ENCODE assay signal across 8 mouse cellular contexts in the genomic region with DNA sequence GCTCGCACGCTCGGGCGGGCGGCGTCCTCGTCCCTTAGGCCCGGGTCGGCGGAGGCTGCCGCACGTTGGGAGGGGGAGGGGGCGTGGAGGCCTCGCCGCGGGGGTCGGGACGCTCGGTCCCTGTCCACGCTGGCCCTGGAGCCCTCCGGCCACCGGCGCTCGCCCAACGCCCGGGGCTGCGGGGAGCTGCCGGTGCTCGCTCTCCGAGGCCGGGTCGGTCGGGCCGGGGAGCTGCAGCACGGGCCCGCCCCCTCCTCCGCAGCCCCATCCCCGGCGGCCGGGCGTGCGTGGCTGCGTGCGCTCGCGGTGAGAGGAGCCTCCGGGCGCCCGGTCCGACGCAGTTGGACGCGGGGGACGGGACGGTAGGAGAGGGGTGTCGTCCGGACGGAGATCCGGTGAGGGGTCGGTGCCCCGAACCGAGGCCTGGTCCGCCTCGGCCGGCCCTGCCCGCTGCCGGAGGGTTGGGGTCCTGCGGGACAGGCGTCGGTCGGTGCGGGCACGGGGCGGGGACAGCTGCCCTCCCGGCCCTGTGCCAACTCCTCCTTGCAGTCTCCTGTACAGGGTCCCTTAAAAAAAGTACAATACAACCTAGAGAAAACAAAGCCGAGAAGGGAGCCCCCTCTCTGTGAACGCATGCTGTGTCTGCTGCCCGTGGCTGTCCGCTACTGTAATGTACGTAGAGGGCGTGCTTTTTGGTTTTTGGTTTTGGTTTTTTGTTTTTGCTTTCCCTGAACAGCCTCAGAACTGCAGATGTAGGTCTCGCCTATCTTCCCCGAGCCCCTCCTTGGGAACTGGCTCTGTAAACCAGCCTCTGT. TPM values are rescaled to one million over a fixed set of nuclear protein-coding genes. Genes with fewer than 3 reads are reported as not detected.
A peak's percentile ranks its signal among the peaks of the same experiment; 100 is the strongest.
DNase-seq lines count a peak whose midpoint lies in the region; ATAC-seq lines count a peak whose summit lies in the region.

No protein-coding gene starts in this region.

- H3K27ac ChIP-seq in embryonic facial prominence, embryonic 11.5 days (replicated peaks; ENCODE audit: low read depth, low read length), result peak overlapping the region; percentile 63
- peak overlapping the region; percentile 94 for H3K27ac ChIP-seq in heart, embryonic 10.5 days
- H3K27ac ChIP-seq in midbrain, embryonic 16.5 days (ENCODE audit: low read length), result peak overlapping the region; percentile 93
- peak overlapping the region; percentile 81 for H3K27ac ChIP-seq in stomach, embryonic 14.5 days (ENCODE audit: low read length)

- H3K27me3 ChIP-seq in embryonic facial prominence, embryonic 11.5 days (ENCODE audit: control insufficient read depth, insufficient read depth, low read length), result no peaks in the 10 kb centered on the region
- no peaks in the 10 kb centered on the region for H3K27me3 ChIP-seq in heart, embryonic 10.5 days (ENCODE audit: insufficient read depth, poor library complexity, severe bottlenecking)
- H3K27me3 ChIP-seq in midbrain, embryonic 16.5 days (ENCODE audit: control insufficient read depth, insufficient read depth, low read depth, low read length), result no peaks in the 10 kb centered on the region; the same call in 1 of the 2 replicates
- no peaks in the 10 kb centered on the region for H3K27me3 ChIP-seq in stomach, embryonic 14.5 days (ENCODE audit: control insufficient read depth, insufficient read depth, low read length)

- peak overlapping the region; percentile 98 for H3K4me3 ChIP-seq in embryonic facial prominence, embryonic 11.5 days (ENCODE audit: low read depth, low read length)
- H3K4me3 ChIP-seq in heart, embryonic 10.5 days, result peak overlapping the region; percentile 98
- peak overlapping the region; percentile 95 for H3K4me3 ChIP-seq in midbrain, embryonic 16.5 days (ENCODE audit: low read depth, low read length)
- H3K4me3 ChIP-seq in stomach, embryonic 14.5 days (ENCODE audit: low read depth, low read length), result peak overlapping the region; percentile 88

- peak; percentile 72 for ATAC-seq in embryonic facial prominence, embryonic 11.5 days (replicated peaks; ENCODE audit: insufficient number of reproducible peaks, low FRiP score, low TSS enrichment, low read depth)
- ATAC-seq in midbrain, embryonic 16.5 days, result peak; percentile 75
- peak; percentile 58 for ATAC-seq in stomach, embryonic 14.5 days (ENCODE audit: insufficient number of reproducible peaks, insufficient read depth, low FRiP score, low read depth)

- WGBS in embryonic facial prominence, embryonic 11.5 days, result under 1% methylated on average over 48 of the region's 83 CpGs
- under 1% methylated on average over 80 of the region's 83 CpGs for WGBS in heart, embryonic 10.5 days
- WGBS in midbrain, embryonic 16.5 days, result under 1% methylated on average over 69 of the region's 83 CpGs
- WGBS in stomach, embryonic 14.5 days, result under 1% methylated on average over 64 of the region's 83 CpGs

- H3K4me2 ChIP-seq in embryonic facial prominence, embryonic 11.5 days (ENCODE audit: low read depth, low read length), result peak overlapping the region; percentile 69
- peak overlapping the region; percentile 73 for H3K4me2 ChIP-seq in midbrain, embryonic 16.5 days (ENCODE audit: low read length)
- peak overlapping the region; percentile 49 for H3K4me2 ChIP-seq in stomach, embryonic 14.5 days (replicated peaks; ENCODE audit: low read depth, low read length)

- H3K9ac ChIP-seq in embryonic facial prominence, embryonic 11.5 days (replicated peaks; ENCODE audit: low read length), result peak overlapping the region; percentile 85
- peak overlapping the region; percentile 81 for H3K9ac ChIP-seq in midbrain, embryonic 16.5 days (ENCODE audit: low read depth, low read length)
- peak overlapping the region; percentile 84 for H3K9ac ChIP-seq in stomach, embryonic 14.5 days (replicated peaks; ENCODE audit: low read depth, low read length)

- DNase-seq in A20 (ENCODE audit: low read depth, low spot score) (peak; percentile 85), liver (peak; percentile 50)
- peak; percentile 36 for DNase-seq in adrenal gland, adult 8-10 months
- DNase-seq in embryonic facial prominence, embryonic 11.5 days (ENCODE audit: low spot score), result peak; percentile 66
- DNase-seq in heart, embryonic 10.5 days (ENCODE audit: low spot score), result no peak
- DNase-seq in kidney, adult 9 months, result peak; percentile 52

- H3K36me3 ChIP-seq in embryonic facial prominence, embryonic 11.5 days (replicated peaks; ENCODE audit: control insufficient read depth, insufficient read depth, low read depth, low read length), result no peaks in the 10 kb centered on the region
- H3K36me3 ChIP-seq in heart, embryonic 10.5 days, result no peaks in the 10 kb centered on the region
- H3K36me3 ChIP-seq in midbrain, embryonic 16.5 days (ENCODE audit: control insufficient read depth, insufficient read depth, low read length), result no peaks in the 10 kb centered on the region
- H3K36me3 ChIP-seq in stomach, embryonic 14.5 days (ENCODE audit: control insufficient read depth, insufficient read depth, low read length), result no peaks in the 10 kb centered on the region

- H3K4me1 ChIP-seq in embryonic facial prominence, embryonic 11.5 days (ENCODE audit: control insufficient read depth, insufficient read depth, low read length), result no peaks in the 10 kb centered on the region
- H3K4me1 ChIP-seq in heart, embryonic 10.5 days, result peaks cover 20% of the 10 kb centered on the region
- H3K4me1 ChIP-seq in midbrain, embryonic 16.5 days (ENCODE audit: control insufficient read depth, insufficient read depth, low read length), result peaks cover 25% of the 10 kb centered on the region
- H3K4me1 ChIP-seq in stomach, embryonic 14.5 days (ENCODE audit: control insufficient read depth, insufficient read depth, low read length), result peaks cover 14% of the 10 kb centered on the region; the same call in 1 of the 2 replicates

- no peaks in the 10 kb centered on the region for H3K9me3 ChIP-seq in embryonic facial prominence, embryonic 11.5 days (replicated peaks; ENCODE audit: control insufficient read depth, low read length)
- no peaks in the 10 kb centered on the region for H3K9me3 ChIP-seq in heart, embryonic 10.5 days
- H3K9me3 ChIP-seq in midbrain, embryonic 16.5 days (replicated peaks; ENCODE audit: control insufficient read depth, low read length, poor library complexity, severe bottlenecking), result no peaks in the 10 kb centered on the region
- no peaks in the 10 kb centered on the region for H3K9me3 ChIP-seq in stomach, embryonic 14.5 days (ENCODE audit: control insufficient read depth, low read depth, low read length)

RNA-seq across cellular contexts. Expression of a gene that starts 11.7 kb away (rescaled TPM):
- 100 to 1,000 TPM in 3 of 4 experiments, 10 to 100 TPM in 1; 97.1 to 122 (median 103) TPM for total RNA-seq in adrenal gland, adult 8-10 months (2022)
- 88.4 and 96.2 TPM in 2 replicates for polyA plus RNA-seq in embryonic facial prominence, embryonic 11.5 days (2014; fragmentation: Nextera tagmentation; extraction: Ambion mirVana)
- polyA plus RNA-seq in heart, embryonic 10.5 days (2016; fragmentation: Nextera tagmentation; extraction: Ambion mirVana), result 31.4 and 35.0 TPM in 2 replicates
- 65.1 and 69.8 TPM in 2 replicates for polyA plus RNA-seq in midbrain, embryonic 16.5 days (2015; fragmentation: Nextera tagmentation; extraction: Ambion mirVana)
- 115 and 123 TPM in 2 replicates for polyA plus RNA-seq in stomach, embryonic 14.5 days (2014; fragmentation: Nextera tagmentation; extraction: Ambion mirVana)

RNA-seq across cellular contexts. Expression of a gene that starts 40.4 kb away (rescaled TPM):
- total RNA-seq in adrenal gland, adult 8-10 months (2022), result 10 to 100 TPM; 38.1 to 46.5 (median 41.9) TPM
- polyA plus RNA-seq in embryonic facial prominence, embryonic 11.5 days (2014; fragmentation: Nextera tagmentation; extraction: Ambion mirVana), result 72.5 and 79.7 TPM in 2 replicates
- polyA plus RNA-seq in heart, embryonic 10.5 days (2016; fragmentation: Nextera tagmentation; extraction: Ambion mirVana), result 51.0 and 54.7 TPM in 2 replicates
- 60.8 and 63.0 TPM in 2 replicates for polyA plus RNA-seq in midbrain, embryonic 16.5 days (2015; fragmentation: Nextera tagmentation; extraction: Ambion mirVana)
- 61.8 and 68.0 TPM in 2 replicates for polyA plus RNA-seq in stomach, embryonic 14.5 days (2014; fragmentation: Nextera tagmentation; extraction: Ambion mirVana)

RNA-seq across cellular contexts. Expression of a gene that starts 40.7 kb away (rescaled TPM):
- 10 to 100 TPM; 21.2 to 30.7 (median 26.0) TPM for total RNA-seq in adrenal gland, adult 8-10 months (2022)
- 109 and 114 TPM in 2 replicates for polyA plus RNA-seq in embryonic facial prominence, embryonic 11.5 days (2014; fragmentation: Nextera tagmentation; extraction: Ambion mirVana)
- 63.5 and 69.3 TPM in 2 replicates for polyA plus RNA-seq in heart, embryonic 10.5 days (2016; fragmentation: Nextera tagmentation; extraction: Ambion mirVana)
- polyA plus RNA-seq in midbrain, embryonic 16.5 days (2015; fragmentation: Nextera tagmentation; extraction: Ambion mirVana), result 135 and 152 TPM in 2 replicates
- polyA plus RNA-seq in stomach, embryonic 14.5 days (2014; fragmentation: Nextera tagmentation; extraction: Ambion mirVana), result 94.8 and 100 TPM in 2 replicates
